Mouse (Mus musculus): ENCODE results near the gene Tbl2.

Gene Tbl2

GRCm38 (mm10) chr5:135148715-135149052 is 773 bp upstream of the Tbl2 start:
- DNase-seq (ENCODE audit: low spot score in 2 of 2): no peak

GRCm38 (mm10) chr5:135149820-135150178 is 342 bp downstream of the Tbl2 start:
- no peak for DNase-seq (ENCODE audit: low spot score in 2 of 2)

DNA sequence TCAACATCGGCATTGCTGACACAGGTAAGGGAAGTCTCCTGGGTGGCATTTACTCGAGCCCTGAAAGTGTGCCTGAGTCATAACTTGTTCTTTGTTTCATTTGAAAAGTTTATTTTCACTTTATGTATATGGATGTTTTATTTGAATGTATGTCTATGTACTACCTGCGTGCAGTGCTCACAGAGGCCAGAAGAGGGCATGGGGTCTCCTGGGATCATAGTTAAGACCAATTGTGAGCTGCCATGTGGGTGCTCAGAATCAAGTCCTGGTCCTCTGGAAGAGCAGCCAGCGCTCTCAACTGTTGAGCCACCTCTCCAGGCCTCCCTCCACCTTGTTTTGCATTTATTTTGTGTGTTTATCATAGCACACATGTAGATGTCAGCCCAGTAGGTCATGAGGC is 7.0 kb downstream of the Tbl2 start:
- DNase-seq (ENCODE audit: low spot score in 2 of 2): no peak

- no peak for DNase-seq (ENCODE audit: low spot score in 2 of 2)
Observed at GRCm38 (mm10) chr5:135161221-135161620, 11.8 kb downstream of the Tbl2 start.

DNA sequence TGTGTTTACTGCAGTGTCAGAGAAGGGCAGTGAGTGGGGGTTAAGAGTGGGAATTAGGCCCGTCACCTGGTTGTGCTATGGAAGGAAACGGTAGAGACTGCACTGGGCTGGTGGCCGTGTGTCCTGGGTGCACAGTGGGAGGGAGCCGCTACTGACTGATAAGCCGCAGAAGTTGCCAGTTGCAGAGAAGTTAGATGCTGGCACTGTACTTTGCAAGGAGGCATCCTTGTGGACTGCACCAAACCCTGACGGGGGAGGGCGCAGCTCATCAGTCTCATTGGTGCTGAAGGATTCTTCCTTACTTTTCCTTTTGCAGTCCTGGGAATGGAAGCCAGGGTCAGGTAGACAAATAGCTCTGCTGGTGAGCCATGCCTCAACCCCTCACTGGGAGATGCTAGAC is 12.2 kb downstream of the Tbl2 start:
- DNase-seq (ENCODE audit: low spot score in 2 of 2): no peak

GRCm38 (mm10) chr5:135162361-135162760 is 12.9 kb downstream of the Tbl2 start:
- no peak for DNase-seq (ENCODE audit: low spot score in 2 of 2)

- no peak for DNase-seq (ENCODE audit: low spot score in 2 of 2)
Observed at GRCm38 (mm10) chr5:135162821-135163220, 13.4 kb downstream of the Tbl2 start.

GRCm38 (mm10) chr5:135166909-135167308 is 17.5 kb downstream of the Tbl2 start:
- DNase-seq (ENCODE audit: low spot score in 2 of 2): no peak

GRCm38 (mm10) chr5:135167469-135167868 is 18.0 kb downstream of the Tbl2 start:
- no peak for DNase-seq (ENCODE audit: low spot score in 2 of 2)

DNA sequence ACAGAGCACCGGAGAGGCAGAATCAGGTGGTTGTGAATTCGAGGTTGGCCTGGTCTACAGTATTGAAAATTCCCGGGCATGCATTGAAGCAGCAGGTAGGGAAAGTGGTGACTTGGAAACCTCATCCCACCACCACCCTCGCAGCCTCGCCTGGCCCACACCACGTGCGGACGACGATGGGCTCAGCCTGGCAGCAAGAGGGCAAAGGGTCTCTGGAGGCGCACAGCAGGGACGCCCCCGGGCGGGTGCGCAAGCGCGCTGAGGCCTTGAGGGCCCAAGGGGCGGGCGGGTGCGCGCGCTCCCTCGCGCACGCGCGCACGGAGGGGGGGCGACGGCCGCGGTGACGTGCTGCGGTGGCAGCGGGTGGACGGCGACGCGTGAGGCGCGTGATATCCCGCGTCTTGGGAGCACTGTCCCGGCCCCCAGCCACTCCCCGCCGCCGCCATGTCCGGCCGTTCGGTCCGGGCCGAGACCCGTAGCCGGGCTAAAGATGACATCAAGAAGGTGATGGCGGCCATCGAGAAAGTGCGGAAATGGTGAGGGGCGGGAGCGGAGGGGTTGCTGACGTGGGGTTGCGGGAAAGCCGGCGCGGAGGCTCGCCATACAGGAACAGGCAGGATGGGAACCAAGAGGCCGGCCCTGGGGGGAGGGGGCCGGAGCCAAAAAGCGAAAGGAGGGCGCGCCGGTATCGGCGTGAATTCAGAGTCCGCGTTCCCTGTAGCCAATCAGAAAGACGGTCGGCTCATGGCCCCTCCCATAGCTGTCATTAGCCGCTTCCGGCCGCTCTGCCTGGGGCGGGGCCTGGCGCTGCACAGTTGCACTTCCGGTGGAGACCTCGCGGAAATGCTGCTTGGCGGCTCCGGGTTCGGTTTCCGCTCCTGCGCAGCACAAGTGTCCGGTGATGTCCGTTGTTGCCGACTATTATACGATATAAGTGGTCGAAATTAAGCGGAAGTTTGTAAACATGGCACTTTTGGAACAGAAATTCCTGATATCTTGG is 18.9 kb downstream of the Tbl2 start, which contains the start of gene Bcl7b:
TSS of gene Bcl7b (plus strand) at position 221 of the 1,000 bp plus-strand sequence.
- peak; percentile 97 to 98 for DNase-seq (ENCODE audit: low spot score in 2 of 2)

GRCm38 (mm10) chr5:135169479-135169878 is 20.0 kb downstream of the Tbl2 start:
- no peak for DNase-seq (ENCODE audit: low spot score in 2 of 2)

- DNase-seq (ENCODE audit: low spot score in 2 of 2): no peak
Observed at GRCm38 (mm10) chr5:135171688-135172220, 22.3 kb downstream of the Tbl2 start.

DNA sequence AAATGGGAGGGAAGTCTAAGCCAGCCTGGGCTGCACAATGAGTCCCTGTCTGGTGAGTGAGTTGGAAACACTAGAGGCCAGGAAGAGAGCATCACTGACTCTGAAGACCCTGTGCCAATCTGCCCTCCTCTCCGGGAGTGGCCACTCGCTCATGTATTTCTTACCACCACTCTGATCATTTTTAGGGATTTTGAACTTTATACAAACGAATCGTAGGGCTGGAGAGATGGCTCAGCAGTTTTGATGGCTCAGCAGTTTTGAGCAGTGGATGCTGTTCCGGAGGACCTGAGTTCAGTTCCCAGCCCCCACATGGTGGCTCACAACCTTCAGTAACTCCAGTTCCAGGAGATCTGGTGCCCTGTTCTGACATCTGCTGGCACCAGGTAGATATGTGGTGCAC is 23.5 kb downstream of the Tbl2 start:
- DNase-seq (ENCODE audit: low spot score in 2 of 2): no peak

DNA sequence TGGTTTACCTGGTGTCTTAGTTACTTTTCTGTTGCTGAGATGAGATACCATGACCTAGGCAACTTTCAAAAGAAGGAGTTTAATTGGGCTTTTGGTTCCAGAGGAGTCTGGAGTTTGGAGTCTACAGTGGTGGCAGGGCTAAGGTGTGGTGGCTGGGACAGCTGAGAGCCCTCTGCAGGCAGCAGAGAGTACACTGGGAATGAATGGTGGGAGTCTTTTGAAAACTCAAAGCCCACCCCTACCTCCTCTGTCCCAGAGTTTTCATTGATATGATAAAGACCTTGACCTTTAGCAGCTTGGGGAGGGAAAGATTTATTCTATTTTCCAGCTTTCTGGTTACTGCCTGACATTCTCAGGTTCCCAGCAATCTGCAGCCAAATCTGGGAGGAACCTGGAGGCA is 25.6 kb downstream of the Tbl2 start:
- DNase-seq (ENCODE audit: low spot score in 2 of 2): no peak

DNA sequence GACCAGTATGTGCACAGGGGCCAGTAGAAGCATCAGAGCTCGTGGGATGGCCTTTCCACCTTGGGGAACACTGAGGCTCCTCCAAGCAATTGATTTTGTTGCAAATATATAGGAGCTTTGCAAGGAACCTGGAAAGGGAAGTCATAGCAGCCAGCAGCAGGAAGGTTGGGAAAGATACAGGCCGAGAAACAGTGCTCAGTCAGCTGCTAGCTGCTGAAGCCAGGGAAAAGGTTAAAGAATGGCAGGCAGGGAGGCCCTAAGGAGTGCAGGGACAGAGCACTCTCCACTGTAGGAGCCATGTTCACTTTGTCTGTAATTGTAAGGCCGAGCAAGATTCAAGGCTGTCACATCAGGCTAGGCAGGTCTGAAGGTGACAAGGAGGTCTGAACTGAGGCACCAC is 29.1 kb downstream of the Tbl2 start:
- DNase-seq (ENCODE audit: low spot score in 2 of 2): no peak

DNA sequence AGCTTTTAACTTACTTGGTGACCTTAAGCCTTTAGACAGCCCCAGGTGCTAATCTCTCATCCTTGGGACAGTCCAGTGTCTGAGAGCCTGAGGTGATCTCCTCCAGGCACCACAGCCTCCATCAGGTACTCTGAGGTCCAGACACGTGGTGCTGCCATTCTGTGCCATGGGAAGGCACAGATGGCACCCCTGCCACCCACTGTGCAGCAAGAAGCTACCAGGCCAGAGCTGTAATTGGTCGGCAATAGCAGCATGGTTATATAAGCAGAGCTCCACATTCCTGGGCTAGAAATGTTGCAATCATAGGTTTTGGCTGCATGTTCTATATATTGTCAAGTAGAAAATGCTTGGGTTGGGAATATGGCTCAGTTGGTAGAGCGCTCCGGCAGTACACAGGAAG is 29.5 kb downstream of the Tbl2 start:
- DNase-seq (ENCODE audit: low spot score in 2 of 2): no peak

DNA sequence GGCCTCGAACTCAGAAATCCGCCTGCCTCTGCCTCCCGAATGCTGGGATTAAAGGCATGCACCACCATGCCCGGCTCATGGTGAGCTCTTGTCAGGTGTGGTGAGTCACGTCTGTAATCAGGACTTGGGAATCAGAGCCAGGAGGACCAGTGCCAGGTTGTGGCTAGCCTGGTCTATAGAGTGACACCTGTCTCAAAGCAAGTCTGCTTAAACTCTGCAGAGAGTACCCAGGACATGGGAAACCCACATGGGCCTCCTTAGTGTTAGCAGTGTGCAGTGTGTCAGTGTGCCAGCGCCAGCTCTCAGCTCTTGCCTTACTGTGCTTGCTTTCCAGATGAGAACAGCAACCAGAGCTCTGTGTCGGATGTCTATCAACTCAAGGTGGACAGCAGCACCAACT is 30.2 kb downstream of the Tbl2 start:
- no peak for DNase-seq (ENCODE audit: low spot score in 2 of 2)

DNA sequence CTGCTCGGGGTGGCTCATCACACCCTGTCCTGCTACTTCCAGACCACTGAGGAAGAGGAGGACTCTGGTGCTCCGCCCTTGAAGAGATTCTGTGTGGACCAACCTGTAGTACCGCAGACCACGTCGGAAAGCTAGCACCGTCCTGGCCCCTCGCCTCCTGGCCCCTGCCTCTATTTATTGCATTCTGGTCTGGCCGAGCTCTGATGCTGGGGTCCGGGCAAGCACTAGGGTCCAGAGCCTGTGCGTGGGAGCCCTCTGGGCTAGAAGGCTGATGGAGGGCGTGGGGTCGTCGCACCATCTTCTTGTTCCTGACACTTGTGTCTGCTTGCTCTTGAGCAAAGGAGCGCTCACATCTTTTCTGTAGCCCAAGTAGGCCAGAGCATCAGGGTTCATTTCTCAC is 31.3 kb downstream of the Tbl2 start:
- no peak for DNase-seq (ENCODE audit: low spot score in 2 of 2)

DNA sequence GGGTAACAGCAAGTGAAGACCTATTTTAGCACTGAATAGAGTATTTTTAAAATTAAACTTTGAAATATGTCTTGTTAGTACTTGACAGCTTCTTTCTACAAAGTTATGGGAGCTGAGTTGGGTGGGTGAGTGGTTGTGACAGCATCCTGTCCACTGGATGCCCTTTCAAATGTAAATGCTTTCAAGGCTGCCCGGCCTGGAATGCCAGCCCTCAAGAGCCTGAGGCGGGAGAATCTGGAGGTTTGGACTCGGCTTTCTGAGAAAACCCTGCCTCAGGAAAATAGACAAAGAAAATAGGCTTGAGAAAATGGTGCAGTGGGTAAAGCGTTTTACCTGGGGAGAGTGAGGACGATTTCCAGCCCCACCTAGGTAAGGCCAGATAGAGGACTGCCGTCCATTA is 32.3 kb downstream of the Tbl2 start:
- no peak for DNase-seq (ENCODE audit: low spot score in 2 of 2)

GRCm38 (mm10) chr5:135183131-135183861 is 33.8 kb downstream of the Tbl2 start:
- no peak for DNase-seq (ENCODE audit: low spot score in 2 of 2)

DNA sequence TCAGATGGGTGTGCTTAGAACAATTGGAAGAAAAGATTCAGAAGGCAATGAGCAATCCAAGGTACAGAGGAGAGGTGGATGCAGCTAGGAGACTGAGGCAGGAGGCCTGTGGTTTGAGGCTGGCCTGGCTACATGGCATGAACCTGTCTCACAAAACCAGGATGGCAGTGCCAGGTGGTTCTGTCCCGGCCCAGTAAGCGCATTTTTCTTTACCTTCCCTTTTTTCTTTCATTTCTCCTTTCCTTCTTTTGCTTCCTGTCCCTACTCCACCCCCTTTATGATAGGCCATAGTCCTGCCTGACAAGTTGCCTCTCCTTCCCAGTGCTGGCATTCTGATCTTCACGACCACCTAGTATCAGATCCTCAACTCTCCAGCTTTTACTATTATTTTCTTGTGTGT is 35.6 kb downstream of the Tbl2 start:
- DNase-seq (ENCODE audit: low spot score in 2 of 2): no peak

DNA sequence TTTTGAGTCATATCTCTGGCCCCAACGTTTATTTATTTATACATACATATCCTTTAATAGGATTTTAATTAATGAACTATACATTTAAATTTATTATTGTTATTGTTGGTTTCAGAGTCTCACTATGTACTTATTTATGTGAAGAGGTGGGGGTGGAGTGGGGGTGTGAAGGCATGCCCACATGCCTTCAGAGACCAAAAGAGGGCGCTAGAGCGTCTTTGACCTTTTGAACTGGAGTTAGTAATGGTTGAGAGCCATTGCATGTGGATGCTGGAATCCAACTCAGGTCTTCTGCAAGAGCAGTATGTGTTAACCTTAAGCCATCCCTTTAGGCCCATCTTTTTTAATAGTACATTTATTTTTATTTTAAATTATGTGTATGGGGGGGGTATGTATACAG is 36.1 kb downstream of the Tbl2 start:
- DNase-seq (ENCODE audit: low spot score in 2 of 2): no peak

DNA sequence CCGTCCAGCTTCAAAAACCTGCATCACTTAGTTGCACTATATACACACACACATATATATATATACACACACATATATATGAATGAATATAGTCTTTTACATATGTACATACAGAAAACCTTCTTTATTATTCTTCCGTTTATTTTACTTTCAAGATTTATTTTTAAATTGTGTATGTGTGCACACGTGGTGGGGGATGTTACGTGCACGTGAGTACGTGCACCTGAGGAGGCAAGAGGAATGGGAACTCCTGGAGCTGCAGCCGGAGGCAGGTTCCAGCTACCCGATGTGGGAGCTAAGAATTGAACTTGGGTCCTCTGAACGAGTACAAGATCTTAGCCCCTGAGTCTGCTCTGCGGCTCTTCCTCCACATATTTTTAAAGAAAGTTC is 36.8 kb downstream of the Tbl2 start:
- no peak for DNase-seq (ENCODE audit: low spot score in 2 of 2)

Data from spleen, postnatal 36 days (tissue).